Mouse (Mus musculus) myocyte (in vitro differentiated cells): ENCODE data around the gene Zfp598.

ENCODE experiments used
- CEBPB ChIP-seq: IDR thresholded peaks from 2 replicates; pipeline ENCODE4 v1.6.1; 2011; ENCODE audit warnings: mild to moderate bottlenecking, moderate library complexity; ENCODE audit not compliant: poor library complexity, insufficient read depth, severe bottlenecking
- E2F4 ChIP-seq: IDR thresholded peaks from one replicate; pipeline ENCODE4 v1.6.1; 2011; ENCODE audit warnings: mild to moderate bottlenecking, control low read depth, moderate library complexity; ENCODE audit not compliant: insufficient read depth
- MAX ChIP-seq: IDR thresholded peaks from one replicate; pipeline ENCODE4 v1.6.1; 2011; ENCODE audit warnings: low read depth, mild to moderate bottlenecking, control low read depth
- MYOD1 ChIP-seq, 3 experiments: IDR thresholded peaks; one replicate each; pipeline ENCODE4 v1.6.1; 2011; ENCODE audit warnings: control low read depth in 2 of 3, low read depth in 2 of 3, mild to moderate bottlenecking in 2 of 3, moderate library complexity in 1 of 3; ENCODE audit not compliant: insufficient read length in 2 of 3, control insufficient read depth in 1 of 3
- MYOG ChIP-seq, 3 experiments: IDR thresholded peaks; one replicate each; pipeline ENCODE4 v1.6.1; 2011; ENCODE audit warnings: control low read depth in 2 of 3, low read depth in 2 of 3, mild to moderate bottlenecking in 2 of 3; ENCODE audit not compliant: insufficient read length in 2 of 3, control insufficient read depth in 1 of 3, insufficient read depth in 1 of 3
- POLR2A ChIP-seq: IDR thresholded peaks from one replicate; pipeline ENCODE4 v1.6.1; 2011; ENCODE audit warnings: low read depth, mild to moderate bottlenecking, control low read depth, moderate library complexity; ENCODE audit not compliant: insufficient read length
- POLR2AphosphoS2 ChIP-seq: IDR thresholded peaks from one replicate; pipeline ENCODE4 v1.6.1; 2011; ENCODE audit warnings: low read depth, control low read depth; ENCODE audit not compliant: insufficient read length
- REST ChIP-seq: IDR thresholded peaks from one replicate; pipeline ENCODE4 v1.6.1; 2011; ENCODE audit warnings: mild to moderate bottlenecking, control low read depth, moderate library complexity; ENCODE audit not compliant: insufficient read depth, insufficient read length
- TCF12 ChIP-seq: IDR thresholded peaks from one replicate; pipeline ENCODE4 v1.6.1; 2011; ENCODE audit warnings: mild to moderate bottlenecking, control low read depth; ENCODE audit not compliant: poor library complexity, insufficient read depth, severe bottlenecking
- TCF3 ChIP-seq: IDR thresholded peaks from one replicate; pipeline ENCODE4 v1.6.1; 2011; ENCODE audit warnings: low read depth, control low read depth; ENCODE audit not compliant: insufficient read length
- USF1 ChIP-seq: IDR thresholded peaks from one replicate; pipeline ENCODE4 v1.6.1; 2011; ENCODE audit warnings: low read depth, mild to moderate bottlenecking, control low read depth, moderate library complexity

- TF ChIP-seq POLR2AphosphoS2 (no peak), POLR2A (no peak), USF1 (no peak), MYOG (IDR thresholded peaks at IDR 0.05; ENCODE audit: control insufficient read depth in 1 of 3, insufficient read depth in 1 of 3, insufficient read length in 2 of 3, low read depth in 2 of 3) (no peak), MAX (no peak), E2F4 (no peak), TCF12 (no peak), REST (no peak), CEBPB (no peak), TCF3 (no peak), MYOD1 (IDR thresholded peaks at IDR 0.05; ENCODE audit: control insufficient read depth in 1 of 3, insufficient read length in 2 of 3, low read depth in 2 of 3) (no peak)
Measured at GRCm38 (mm10) chr17:24638214-24638613, 31.3 kb upstream of the Zfp598 start.
